Mouse (Mus musculus) fibroblast of lung, adult 2 months (primary cell): ENCODE measurements around the gene Pbx3.

ENCODE experiments used
- DNase-seq: peaks from one replicate; pipeline ENCODE4 v3.0.0-alpha.2; 2011; ENCODE audit warnings: low read depth

Gene Pbx3

DNA sequence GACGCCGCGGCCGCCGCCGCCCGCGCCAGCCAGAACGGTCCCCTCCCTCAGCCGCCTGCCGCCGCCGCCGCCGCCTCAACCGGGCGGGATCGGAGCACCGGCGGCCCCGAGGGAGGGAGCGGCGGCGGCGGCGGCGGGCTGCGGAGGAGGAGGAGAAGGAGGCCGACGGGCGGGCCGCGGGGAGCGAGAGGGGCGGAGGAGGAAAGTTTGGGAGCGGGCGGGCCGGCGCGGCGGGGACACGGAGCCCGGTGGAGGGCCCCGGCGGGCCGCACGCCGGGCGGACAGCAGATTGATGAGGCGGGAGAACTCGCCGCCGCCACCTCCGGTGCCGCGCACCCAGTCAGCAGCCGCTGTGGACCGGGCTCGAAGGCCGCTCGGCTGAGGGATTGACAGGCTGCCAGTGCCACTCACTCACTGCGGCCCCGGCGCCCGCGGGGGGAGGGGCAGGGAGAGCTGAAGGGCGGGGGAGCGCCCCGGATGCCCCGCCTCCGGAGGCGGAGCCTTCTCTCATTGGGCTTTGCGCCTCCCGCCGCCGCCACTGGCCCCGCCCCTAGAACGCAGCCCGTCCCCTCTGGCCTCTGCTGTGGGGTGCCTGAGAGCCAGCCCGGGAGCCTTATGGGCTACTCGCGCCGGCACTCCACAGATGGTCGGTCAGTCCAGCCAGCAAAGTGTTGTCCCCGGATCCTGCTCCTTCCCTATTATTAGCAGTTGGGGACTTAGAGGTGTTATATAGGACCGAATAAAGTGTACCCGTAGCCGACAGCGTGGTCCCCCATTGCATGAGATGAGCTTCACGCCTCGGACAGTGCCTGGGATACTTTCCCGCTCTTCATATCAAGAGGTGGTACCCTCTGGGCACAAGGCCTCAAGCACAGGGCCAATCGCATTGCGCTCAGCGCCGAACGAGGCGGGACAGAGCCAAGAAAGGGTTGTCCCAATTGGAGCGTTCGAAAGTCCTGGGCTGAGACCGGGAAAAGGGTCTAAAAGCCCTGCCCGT, at the start of gene Pbx3:
Pbx3 (minus strand) TSS at position 838 of the 997 bp plus-strand sequence.
- DNase-seq: peak; percentile 63

DNA sequence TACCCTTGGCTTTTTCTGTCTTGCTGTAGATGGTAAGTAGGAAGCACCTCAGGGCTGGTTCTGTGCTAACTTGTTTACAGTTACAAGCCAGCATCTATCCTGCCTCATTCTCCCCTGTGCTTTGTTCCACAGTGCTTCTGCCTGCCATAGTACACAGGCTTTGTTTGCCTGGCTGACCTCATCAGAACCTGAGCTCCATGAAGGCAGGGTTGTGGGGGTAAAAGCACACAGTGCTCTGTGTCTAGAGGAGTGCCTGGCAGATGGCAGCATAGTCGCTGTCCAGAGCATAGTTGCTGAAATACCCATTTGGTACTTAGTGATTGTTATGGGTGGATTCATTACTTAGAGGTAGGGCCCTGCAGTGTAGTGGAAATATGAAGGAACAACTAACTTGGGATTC, 47.3 kb upstream of the Pbx3 start:
- DNase-seq: no peak

DNA sequence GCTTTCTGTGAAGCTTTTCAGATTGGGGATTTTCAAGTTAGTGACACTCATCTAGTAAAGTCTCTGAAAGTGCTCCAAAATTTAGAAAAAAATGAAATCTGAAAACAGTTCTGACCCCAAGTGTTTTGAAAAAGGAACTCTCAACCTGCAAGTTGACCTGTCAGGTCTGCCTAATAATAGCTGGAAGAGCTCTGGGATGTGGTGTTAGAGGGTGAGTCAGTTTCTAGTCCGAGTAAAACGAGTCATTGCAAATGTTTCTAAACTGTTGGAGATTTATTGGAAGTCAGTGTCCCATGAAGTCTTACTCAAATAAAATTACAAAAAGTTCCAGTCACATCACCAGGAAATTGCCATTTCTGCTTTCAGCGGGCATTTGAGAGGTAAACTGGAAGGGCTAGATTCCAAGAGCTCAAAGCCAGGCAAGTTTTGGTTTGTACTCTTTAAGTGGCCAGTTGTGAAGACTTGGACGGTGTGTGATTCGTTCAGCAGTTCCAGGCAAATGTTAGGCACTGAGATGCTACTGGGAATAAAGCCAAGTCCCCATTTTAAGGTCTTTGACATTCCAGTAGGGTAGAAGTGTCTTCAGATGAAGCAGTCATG, 36.9 kb upstream of the Pbx3 start:
- DNase-seq: no peak

DNA sequence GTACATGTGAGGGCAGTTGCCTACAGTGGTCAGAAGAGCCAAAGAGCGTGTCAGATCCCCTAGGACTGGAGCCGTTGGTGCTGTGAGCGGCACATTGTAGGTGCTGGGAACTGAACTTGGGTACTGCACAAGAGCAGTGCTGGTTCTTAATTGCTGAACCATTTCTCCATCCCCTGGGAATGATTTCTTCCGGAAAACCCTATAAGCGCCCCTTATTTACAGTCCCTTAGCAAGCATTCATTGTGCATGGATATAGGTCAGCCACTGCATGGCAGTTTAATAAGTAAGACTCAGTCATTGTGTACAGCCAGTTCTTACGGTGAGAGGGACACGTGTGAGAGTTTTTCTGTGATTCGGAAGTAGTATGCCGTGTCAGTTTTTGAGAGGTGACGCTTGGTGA, 35.4 kb upstream of the Pbx3 start:
- no peak for DNase-seq

DNA sequence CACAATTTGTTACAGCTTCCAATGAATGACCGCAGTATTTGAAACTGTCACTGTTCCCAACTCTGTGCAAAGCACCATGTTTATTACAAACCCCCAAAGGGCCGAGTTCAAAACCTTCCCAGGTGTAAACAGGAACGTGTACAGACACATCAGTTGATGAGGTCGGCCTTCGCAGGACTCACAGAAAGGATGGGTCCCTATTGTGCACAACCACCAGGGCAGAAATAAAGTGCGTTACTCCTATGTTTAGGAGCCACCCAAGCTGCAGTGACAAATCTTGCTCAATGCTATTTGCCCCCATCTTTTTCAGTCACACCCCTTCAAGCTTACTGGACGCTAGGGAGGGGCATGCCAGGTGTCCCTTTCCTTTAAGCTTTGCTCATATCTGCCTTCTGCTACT, 34.7 kb upstream of the Pbx3 start:
- DNase-seq: no peak

DNA sequence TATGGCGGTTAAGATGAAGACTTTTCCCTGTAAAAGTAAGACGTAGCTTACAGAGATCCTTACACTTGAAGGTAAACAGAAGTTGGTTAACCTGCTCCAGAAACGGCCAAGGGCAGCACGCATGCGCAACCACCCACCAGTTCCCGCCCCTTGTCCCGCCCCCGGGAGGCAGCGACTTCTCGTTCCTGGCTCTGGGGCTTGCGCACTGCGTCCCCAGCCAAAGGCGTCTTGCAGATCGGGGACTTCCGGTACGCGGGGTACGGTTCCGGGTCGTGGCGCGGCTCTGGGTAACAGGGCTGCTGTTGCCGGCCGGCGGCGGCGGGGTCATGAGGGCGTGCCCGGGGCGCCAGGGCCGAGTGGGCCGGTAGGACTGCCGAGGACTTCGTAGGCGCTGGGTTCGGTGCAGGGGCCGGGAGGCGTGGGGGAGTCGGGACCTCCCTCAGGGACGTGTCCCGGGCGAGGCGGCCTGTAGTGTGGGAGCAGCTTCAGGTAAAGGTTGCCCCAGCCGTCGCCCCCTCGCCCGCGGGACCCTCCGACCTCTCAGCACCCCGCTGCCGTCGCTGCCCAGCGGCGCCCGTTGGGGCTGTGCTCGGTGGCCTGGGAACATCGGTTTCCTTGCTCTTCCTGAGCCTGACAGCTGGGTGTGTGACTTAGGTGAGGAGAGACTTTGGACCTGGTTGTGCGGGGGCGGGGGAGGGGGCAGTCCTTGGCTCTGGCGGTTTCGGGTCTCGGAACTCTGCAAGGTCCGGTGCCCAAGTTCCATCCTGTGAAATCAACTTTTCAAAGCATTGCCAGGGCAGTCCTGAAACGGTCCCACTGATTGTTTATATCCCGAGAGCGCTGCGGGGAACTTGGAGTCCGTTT, 33.9 kb upstream of the Pbx3 start, which contains the start of gene Mapkap1:
Mapkap1 (plus strand) TSS at position 171 of the 864 bp plus-strand sequence.
- DNase-seq: peak; percentile 89

DNA sequence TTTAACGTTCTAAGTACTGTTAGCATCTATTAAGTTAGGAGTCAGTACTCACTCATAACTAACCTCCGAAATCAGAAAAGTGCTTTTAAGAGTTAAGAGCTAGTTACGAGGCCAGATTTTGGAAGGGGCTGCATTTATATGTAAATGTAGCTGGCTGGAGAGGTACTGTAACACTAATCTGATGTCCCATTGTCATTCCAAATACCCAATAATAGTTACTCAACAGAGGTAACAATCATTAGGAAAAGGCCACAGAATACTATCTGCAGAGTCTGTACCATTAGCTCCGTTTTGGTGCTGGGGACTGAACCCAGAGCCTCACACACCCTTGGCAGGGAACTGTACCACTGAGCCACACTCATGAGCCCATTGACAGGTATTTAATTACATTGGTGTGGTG, 26.6 kb upstream of the Pbx3 start:
- DNase-seq: no peak

DNA sequence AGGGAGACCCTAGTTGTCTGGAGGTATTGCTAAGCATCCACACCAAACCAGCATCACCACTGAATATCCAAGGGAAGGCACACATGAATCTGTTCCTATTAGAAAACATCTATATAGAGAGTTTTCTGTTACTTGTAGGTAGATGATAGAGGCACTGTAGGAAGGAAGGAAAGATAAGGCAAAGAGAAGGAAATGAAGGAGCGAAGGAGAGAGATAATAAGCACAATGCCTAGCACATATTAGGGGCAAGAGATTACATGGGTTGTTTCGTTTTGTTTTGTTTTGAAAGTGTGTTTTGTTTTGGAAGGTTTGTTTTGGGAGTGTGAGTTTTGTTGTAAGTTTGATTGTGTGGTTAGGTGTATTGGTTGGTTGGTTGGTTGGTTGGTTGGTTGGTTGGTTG, 6.0 kb upstream of the Pbx3 start:
- no peak for DNase-seq

DNA sequence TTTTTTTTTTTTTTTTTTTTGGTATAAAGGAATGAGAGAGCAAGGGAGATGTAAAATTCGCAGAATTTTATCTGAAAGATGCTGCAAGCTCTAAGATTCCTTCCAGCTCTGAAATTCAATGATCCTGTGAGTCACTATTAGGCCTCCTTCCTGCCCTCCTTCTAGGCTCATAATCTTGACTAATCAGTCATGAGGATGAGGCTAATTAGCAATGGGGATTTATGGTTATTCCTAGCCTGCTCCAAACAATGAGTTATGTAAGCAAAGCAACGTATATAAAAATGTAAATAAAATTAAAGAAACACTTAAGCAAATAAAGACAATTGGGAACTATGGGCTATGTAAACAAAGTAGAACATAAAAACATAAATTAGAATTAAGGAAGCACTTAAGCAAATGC, 1.4 kb upstream of the Pbx3 start:
- no peak for DNase-seq

DNA sequence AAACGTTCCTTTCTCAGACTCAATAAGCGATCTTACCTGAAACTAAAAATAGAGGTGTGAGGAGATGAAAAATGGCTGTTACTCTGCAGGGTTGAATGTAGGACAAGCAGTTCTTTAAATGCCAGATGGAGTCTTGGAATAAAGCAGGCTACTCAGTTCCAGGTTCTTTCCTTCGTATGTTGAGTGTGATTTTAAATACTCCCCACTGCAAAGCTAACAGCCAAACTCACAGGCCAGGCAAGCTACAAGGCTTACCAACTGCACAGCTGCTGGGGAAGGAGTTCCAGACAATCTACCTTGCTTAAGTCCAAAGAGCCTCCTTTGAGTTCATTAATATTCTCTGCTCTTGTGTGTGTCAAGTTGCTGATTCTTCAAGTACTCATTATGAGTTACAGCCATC, 944 bp upstream of the Pbx3 start:
- no peak for DNase-seq

DNA sequence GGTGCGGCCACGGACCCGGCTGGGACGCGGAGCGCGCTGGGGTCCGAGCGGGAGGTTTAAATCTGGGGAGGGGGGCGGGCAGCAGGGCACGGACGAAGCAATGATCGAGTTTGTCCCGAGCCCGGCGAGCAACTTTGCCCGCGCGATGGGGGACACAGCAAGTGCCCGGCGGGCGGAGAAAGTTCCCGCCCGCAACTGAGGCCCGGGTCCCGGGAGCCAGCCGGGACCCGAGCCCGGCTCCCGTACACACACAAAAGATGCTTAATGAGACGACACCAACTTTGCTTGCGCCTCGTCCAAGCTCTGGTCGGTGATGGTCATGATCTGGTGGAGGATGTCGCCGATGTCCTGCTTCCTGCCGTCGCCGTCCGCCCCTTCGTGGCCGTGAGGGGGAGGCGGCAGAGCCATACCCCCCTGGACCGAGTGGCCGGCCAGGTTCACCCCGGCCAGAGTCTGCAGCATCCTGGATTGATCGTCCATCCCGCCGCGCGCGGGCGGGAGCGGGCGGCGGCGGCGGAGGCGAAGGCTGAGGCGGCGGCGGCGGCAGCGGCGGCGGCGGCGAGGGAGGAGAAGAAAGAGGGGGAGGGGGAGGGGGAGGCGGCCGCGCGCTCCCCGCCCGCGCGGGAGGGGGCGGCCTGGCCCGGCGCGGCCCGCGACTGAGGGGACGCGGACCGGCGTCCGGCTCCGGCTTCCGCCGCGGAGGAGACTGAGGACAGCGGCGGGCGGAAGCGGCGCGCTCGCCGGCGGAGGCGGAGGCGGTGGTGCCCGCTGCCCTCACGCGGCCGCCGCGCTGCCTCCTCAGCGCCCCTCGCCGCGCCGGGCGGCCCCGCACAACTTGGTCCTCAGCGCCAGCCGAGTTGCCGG, 1.3 kb downstream of the Pbx3 start:
- no peak for DNase-seq

DNA sequence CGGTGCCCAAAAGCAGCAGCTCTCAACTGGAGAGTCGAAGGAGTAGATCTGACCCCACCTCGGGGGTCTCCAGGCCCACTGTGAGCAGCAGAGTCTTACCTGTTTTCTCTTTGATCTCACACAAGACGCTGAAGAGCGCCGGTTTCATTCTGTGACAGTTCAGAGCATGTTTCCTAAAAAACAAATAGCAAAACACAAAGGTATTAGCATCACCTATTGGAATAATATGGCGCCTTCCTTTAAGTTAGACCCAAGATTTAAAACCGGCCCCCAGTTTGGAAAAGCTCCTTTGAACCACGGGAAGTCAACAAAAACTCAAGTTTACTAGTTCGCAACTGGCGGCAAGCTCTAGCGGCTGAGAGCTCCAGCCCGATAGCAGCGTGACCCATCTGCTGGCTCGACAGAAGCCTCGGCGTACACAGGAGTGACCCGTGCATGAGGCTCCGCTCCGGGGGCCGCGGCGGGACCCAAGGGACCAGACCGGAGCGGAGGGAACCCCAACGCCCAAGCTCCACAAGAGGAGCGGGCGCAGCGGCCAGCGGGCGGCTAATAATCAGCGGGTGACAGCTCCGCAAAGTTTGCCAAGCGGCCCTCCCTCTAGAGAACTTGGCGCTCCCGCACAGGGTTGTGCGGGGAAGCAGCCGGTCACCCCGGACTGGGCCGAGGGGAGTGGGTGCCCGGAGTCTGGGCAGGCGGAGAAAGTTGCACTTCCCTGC, 2.1 kb downstream of the Pbx3 start:
- DNase-seq: no peak

DNA sequence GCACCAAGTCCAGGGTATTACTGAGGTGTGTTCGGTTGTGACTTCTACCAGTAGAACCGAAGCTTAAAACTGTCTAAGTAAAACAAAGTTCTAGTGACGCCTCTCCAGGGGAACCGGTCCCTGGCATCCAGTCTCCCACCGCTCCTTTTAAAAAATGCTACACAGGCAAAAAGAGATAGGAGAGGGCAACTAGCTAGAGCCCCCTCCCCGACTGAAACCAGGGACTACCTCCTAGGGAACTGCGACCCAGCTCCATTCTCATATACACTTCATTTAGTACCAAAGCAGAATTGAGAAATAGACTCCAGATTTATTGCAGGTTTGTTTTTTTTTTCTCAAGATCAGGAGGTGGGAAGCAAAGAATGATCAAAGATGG, 2.6 kb downstream of the Pbx3 start:
- DNase-seq: no peak

DNA sequence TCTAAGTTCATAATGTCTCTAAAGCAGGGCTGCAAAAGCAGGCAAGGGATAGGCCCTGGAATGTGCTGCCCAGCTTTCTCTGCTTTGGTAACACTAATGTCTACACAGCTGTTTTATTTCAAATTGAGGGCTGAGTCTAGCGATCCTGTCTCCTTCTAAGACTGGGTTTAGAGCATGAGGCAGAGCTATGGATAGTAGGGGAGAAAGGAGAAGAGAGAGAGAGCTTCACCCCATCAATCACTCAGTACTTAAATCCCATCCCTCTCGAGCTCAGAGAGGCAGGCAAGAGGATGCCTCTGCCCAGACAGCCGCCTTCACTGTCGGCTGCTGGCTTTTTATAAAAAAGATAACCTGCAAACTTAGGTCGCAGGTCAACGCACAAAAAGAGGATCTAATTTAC, 4.5 kb downstream of the Pbx3 start:
- no peak for DNase-seq

DNA sequence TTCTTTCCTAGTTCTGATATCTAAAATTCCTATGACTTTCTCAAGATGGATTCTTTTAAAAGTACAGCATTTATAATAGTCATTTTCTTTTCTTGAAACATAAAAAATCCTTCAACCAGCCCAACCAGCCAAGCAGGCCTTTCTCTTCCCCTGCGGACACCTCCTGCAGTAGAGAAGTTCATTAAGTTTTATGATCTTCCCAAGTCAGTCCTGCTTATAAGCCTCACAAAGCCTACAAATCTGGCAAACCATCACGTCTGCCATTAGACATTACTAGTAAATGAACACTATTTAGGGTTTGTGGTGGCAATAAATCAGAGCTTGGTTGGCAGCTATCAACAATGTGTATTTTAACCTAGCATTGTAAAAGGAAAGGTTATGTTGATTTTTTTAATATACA, 5.9 kb downstream of the Pbx3 start:
- DNase-seq: no peak

DNA sequence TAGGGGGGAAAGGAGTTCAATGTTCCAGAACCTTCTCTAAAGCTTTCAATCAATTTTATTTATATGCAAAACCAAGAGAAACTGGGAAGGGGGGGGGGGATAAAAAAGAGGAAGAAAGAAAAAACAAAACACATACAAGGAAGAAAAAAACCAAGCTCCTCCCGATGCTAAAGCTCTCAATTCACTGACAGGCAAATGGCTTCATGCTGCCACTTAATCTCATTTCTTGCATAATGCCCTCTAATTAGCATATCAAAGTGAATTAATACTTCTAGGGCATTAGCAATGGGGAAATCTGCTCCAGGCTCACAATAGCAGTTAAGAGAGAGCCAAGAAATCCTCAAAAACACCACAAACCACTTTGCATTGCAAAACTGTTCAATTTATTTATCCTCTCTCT, 9.3 kb downstream of the Pbx3 start:
- DNase-seq: no peak

DNA sequence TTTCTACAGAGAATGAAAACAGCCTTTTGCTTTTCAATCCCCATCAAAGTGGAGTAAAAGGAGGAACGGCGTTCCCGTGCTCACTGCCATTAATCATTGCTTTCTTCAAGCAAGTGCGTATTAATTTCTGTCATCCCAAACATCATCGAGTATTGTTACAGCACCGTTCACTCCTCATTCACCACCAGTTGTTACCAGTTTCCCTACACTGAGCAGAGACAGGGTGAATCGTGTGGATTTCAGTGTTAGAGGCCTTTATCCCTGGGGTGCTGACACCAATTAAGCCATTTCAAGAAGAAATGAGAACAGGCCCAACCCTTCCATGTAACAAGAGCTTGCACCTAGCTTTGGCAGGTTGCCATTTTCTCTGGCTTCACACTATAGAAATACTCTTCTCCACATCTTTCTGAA, 17.1 kb downstream of the Pbx3 start:
- no peak for DNase-seq

DNA sequence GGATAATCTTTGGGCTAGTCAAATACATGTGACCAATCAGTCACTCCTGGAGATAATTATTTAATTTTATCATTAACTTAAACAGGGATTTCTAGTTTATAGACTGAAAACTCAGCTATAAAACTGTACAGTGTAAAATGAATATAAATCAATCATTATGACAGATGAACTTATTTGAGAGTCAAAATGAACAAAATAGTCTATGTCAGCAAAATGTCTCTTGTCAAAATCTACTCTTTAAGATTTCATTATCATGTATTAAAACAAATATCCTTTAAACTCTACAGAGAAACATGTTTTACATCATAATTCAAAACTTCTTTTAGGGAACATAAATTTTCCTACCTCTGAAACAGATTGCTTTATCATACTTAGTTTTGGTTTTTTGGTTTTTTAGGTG, 20.9 kb downstream of the Pbx3 start:
- DNase-seq: no peak

DNA sequence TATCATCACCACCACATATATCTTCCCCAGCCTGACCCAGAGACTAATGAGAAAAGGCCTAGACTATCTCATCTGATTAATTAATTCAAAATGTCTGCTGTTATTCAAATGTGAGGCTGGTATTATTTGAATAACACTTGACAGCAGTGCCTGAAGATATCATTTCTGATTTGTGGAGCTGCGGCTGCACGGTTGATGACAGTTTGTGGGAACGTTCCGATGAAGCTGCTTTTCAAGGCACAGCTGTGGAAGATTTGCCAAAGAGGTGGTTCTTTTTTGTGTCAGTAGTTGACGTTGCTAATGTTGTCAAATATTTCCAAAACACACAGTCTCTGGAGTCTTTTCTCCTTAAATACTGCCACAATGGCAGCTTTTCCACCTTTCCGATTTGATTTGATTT, 25.8 kb downstream of the Pbx3 start:
- DNase-seq: no peak

DNA sequence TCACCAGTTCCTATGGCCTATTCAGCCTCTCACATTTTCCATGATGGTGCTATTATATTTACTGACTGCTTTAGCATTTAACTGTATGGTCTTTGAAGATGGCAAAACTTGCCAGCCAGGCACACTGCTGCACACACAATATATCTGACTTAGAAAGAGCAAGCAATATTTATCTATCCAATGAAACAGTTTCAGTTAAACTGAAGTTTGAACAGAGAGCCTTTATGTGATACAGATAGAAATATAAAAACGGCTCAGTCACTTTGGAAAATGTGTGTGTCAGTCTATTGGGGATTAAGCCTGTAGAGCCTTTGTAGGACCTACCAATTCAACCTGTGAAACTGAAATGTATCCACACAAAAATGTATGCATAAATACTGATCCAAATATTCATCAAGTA, 74.3 kb downstream of the Pbx3 start:
- DNase-seq: no peak

DNA sequence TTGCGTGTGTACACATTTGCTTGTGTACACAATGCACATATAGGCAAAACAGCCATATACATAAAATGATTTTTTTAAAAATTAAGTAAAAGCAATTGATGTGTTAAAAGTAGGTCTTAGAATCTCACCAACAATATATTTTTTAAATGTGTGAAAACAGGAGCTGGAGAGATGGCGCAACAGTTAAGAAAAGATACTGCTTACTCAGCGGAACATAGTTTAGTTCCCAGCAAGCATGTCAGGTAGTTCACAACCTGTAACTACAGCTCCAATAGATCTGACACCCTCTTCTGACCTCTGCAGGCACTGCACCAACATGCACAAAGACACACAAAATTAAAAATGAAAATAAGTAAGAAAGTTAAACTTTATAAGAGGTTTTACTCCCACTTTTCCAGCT, 74.7 kb downstream of the Pbx3 start:
- DNase-seq: no peak
